Mouse (Mus musculus) erythroblast, embryonic 14.5 days (primary cell): Measurements from ENCODE around the gene P3h2. TPM values are rescaled to one million over a fixed set of nuclear protein-coding genes. Genes with fewer than 3 reads are reported as not detected.

Experiments used
- H3K27me3 ChIP-seq: 2 replicates; pipeline ENCODE4 v1.6.1; 2012; ENCODE audit warnings: inconsistent platforms; ENCODE audit not compliant: control insufficient read depth
- H3K36me3 ChIP-seq: 2 replicates; pipeline ENCODE4 v1.6.1; 2012; ENCODE audit warnings: mild to moderate bottlenecking, inconsistent platforms; ENCODE audit not compliant: control insufficient read depth
- H3K4me1 ChIP-seq: 2 replicates; pipeline ENCODE4 v1.6.1; 2012; ENCODE audit warnings: inconsistent platforms; ENCODE audit not compliant: control insufficient read depth
- H3K4me3 ChIP-seq: replicated peaks from 2 replicates; pipeline ENCODE3; 2012; ENCODE audit warnings: moderate library complexity, mild to moderate bottlenecking, inconsistent platforms
- H3K9me3 ChIP-seq: 2 replicates; pipeline ENCODE4 v1.6.1; 2012; ENCODE audit warnings: low read length, inconsistent platforms, mixed read lengths; ENCODE audit not compliant: control insufficient read depth
- GATA1 ChIP-seq: IDR thresholded peaks from 2 replicates; pipeline ENCODE4 v1.6.1; 2012; ENCODE audit warnings: low read length, inconsistent platforms, mixed read lengths
- TAL1 ChIP-seq: IDR thresholded peaks from 3 replicates; pipeline ENCODE4 v1.6.1; 2012; ENCODE audit warnings: low read length, inconsistent platforms, mixed read lengths
- polyA plus RNA-seq: library from polyadenylated mRNA; stranded (reverse); fragments of >175 nt; gene quantifications from 2 replicates; pipeline ENCODE4 v1.2.3, GENCODE M21; 2012

P3h2 gene
- polyA plus RNA-seq, 1 experiment = not detected

GRCm38 (mm10) chr16:25953359-25953758 lies 152.2 kb downstream of the P3h2 start:
- no peak for TF ChIP-seq TAL1
- Histone ChIP-seq H3K27me3 (no peaks in the 10 kb centered on the region), H3K9me3 (no peaks in the 10 kb centered on the region)

GRCm38 (mm10) chr16:25952005-25952404 lies 153.6 kb downstream of the P3h2 start:
- no peak for TF ChIP-seq TAL1
- no peak for TF ChIP-seq GATA1
- H3K27me3 ChIP-seq = no peaks in the 10 kb centered on the region
- H3K4me1 ChIP-seq = no peaks in the 10 kb centered on the region
- no peaks in the 10 kb centered on the region for H3K9me3 ChIP-seq
- H3K36me3 ChIP-seq = no peaks in the 10 kb centered on the region
- no peak overlapping the region for H3K4me3 ChIP-seq

More at GRCm38 (mm10) chr16:25953359-25953758, 152.2 kb downstream of the P3h2 start:
- Histone ChIP-seq H3K36me3 (no peaks in the 10 kb centered on the region), H3K4me1 (no peaks in the 10 kb centered on the region), H3K4me3 (no peak overlapping the region)

GRCm38 (mm10) chr16:25948067-25948466 lies 157.5 kb downstream of the P3h2 start:
- TF ChIP-seq GATA1 = no peak
- H3K27me3 ChIP-seq = no peaks in the 10 kb centered on the region
- no peak overlapping the region for H3K4me3 ChIP-seq
- H3K36me3 ChIP-seq = no peaks in the 10 kb centered on the region
- no peaks in the 10 kb centered on the region for H3K9me3 ChIP-seq
- no peaks in the 10 kb centered on the region for H3K4me1 ChIP-seq

- no peaks in the 10 kb centered on the region for H3K4me1 ChIP-seq
Observed at GRCm38 (mm10) chr16:25945151-25945955, 160.2 kb downstream of the P3h2 start.

GRCm38 (mm10) chr16:25942261-25942660 lies 163.3 kb downstream of the P3h2 start:
- no peaks in the 10 kb centered on the region for H3K4me1 ChIP-seq
- no peak overlapping the region for H3K4me3 ChIP-seq

More at GRCm38 (mm10) chr16:25945151-25945955, 160.2 kb downstream of the P3h2 start:
- no peaks in the 10 kb centered on the region for H3K36me3 ChIP-seq
- H3K27me3 ChIP-seq = no peaks in the 10 kb centered on the region
- H3K9me3 ChIP-seq = no peaks in the 10 kb centered on the region
- TF ChIP-seq TAL1 = no peak
- no peak for TF ChIP-seq GATA1
- no peak overlapping the region for H3K4me3 ChIP-seq

GRCm38 (mm10) chr16:25934181-25934580 lies 171.4 kb downstream of the P3h2 start:
- H3K4me1 ChIP-seq = no peaks in the 10 kb centered on the region
- H3K36me3 ChIP-seq = no peaks in the 10 kb centered on the region
- H3K9me3 ChIP-seq = no peaks in the 10 kb centered on the region
- no peaks in the 10 kb centered on the region for H3K27me3 ChIP-seq
- no peak for TF ChIP-seq TAL1
- TF ChIP-seq GATA1 = no peak
- no peak overlapping the region for H3K4me3 ChIP-seq

More at GRCm38 (mm10) chr16:25942261-25942660, 163.3 kb downstream of the P3h2 start:
- TF ChIP-seq TAL1 = no peak
- no peak for TF ChIP-seq GATA1
- H3K9me3 ChIP-seq = no peaks in the 10 kb centered on the region
- no peaks in the 10 kb centered on the region for H3K27me3 ChIP-seq
- H3K36me3 ChIP-seq = no peaks in the 10 kb centered on the region

GRCm38 (mm10) chr16:25912185-25912584 lies 193.4 kb downstream of the P3h2 start:
- Histone ChIP-seq H3K4me3 (no peak overlapping the region), H3K4me1 (no peaks in the 10 kb centered on the region), H3K36me3 (no peaks in the 10 kb centered on the region), H3K9me3 (peaks cover 4% of the 10 kb centered on the region; the same call in 1 of the 2 replicates), H3K27me3 (no peaks in the 10 kb centered on the region)
- no peak for TF ChIP-seq TAL1
- TF ChIP-seq GATA1 = no peak
